In genomic region chr14:36196517-36196916, GRCm38 (mm10) we compare ENCODE assay signal across 18 mouse cellular contexts.
"Had no signal": no experiment of that assay in that cellular context is flagged by ENCODE, and none has a peak within 500 bp of the region (broad histone marks: within the 10 kb centered on the region; RNA-seq: fewer than 3 reads in every experiment).

No protein-coding gene starts in this region.

- H3K27ac ChIP-seq: kidney, postnatal 0 days; layer of hippocampus, adult 2 months; left cerebral cortex, adult 2 months; limb, embryonic 12.5 days; limb, embryonic 15.5 days; liver, embryonic 14.5 days; macrophage; midbrain, embryonic 12.5 days; midbrain, embryonic 15.5 days; stomach, embryonic 15.5 days had no signal

- DNase-seq: kidney, adult 2 months; kidney, postnatal 25 days; layer of hippocampus, adult 9-11 months; liver, postnatal 0 days; lung, embryonic 14.5 days; thymus, postnatal 25 days had no signal

- H3K4me3 ChIP-seq: layer of hippocampus, adult 2 months; left cerebral cortex, adult 2 months; limb, embryonic 12.5 days; limb, embryonic 15.5 days; midbrain, embryonic 12.5 days; midbrain, embryonic 15.5 days; stomach, embryonic 15.5 days had no signal

- ATAC-seq: liver, postnatal 0 days; lung, postnatal 0 days; midbrain, embryonic 15.5 days had no signal

- H3K9ac ChIP-seq: limb, embryonic 12.5 days; limb, embryonic 15.5 days; liver, embryonic 14.5 days; liver, postnatal 0 days; lung, embryonic 14.5 days; midbrain, embryonic 12.5 days; midbrain, embryonic 15.5 days; stomach, embryonic 15.5 days had no signal

- H3K4me2 ChIP-seq: limb, embryonic 12.5 days; limb, embryonic 15.5 days; liver, embryonic 11.5 days; lung, embryonic 14.5 days; midbrain, embryonic 12.5 days; midbrain, embryonic 15.5 days; stomach, embryonic 15.5 days had no signal

- H3K4me1 ChIP-seq: limb, embryonic 12.5 days; limb, embryonic 15.5 days; midbrain, embryonic 12.5 days; midbrain, embryonic 15.5 days; stomach, embryonic 15.5 days had no signal

- H3K36me3 ChIP-seq: limb, embryonic 12.5 days; limb, embryonic 15.5 days; midbrain, embryonic 12.5 days; midbrain, embryonic 15.5 days; stomach, embryonic 15.5 days had no signal

- H3K27me3 ChIP-seq: limb, embryonic 12.5 days; limb, embryonic 15.5 days; midbrain, embryonic 12.5 days; midbrain, embryonic 15.5 days; stomach, embryonic 15.5 days had no signal

- H3K9me3 ChIP-seq: limb, embryonic 15.5 days; midbrain, embryonic 12.5 days; midbrain, embryonic 15.5 days; stomach, embryonic 15.5 days had no signal
